Mouse (Mus musculus) A20 (cell line): ENCODE measurements at regions not wholly inside any gene's neighbourhood (a gene's known extent, or its start where the extent isn't known, plus 50 kb on each side); places are given as distances from the start of the nearest gene placed in this dataset.

Experiments
- DNase-seq: peaks from one replicate; pipeline ENCODE4 v3.0.0-alpha.2; 2011; ENCODE audit warnings: low read depth, low spot score

DNA sequence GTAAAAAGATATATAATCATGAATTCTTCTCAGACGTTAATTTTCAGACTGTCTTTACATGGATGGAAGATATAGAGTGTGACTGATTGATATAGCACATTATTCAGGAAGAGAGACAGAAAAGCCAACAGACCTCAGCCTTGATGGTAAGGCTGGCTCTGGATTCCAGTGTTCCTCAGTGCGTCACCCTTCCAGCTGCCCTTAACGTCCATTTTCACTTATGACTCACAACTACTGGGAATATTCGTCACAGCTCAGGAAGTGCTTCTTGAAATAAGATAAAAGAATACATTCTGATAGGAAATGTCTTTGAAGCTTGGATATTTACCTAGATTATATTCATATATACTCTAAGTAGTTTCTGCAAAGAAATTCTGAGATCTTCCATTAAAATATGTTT lies 923.8 kb downstream of the Flrt2 start:
- peak; percentile 16 for DNase-seq

GRCm38 (mm10) chr12:96617226-96617625 lies 925.2 kb downstream of the Flrt2 start:
- no peak for DNase-seq
